Mouse (Mus musculus): ENCODE measurements around the gene Adgrf3.
A peak's percentile ranks its signal among the peaks of the same experiment; 100 is the strongest.
"Not testable (repeated sequence)": the region's sequence is repeated elsewhere in the genome, so short reads cannot be mapped to it uniquely, and the experiment has no call there.

Adgrf3 gene

GRCm38 (mm10) chr5:30205493-30205892 is at the start of gene Adgrf3:
TSS of gene Adgrf3 (minus strand) at chr5:30205722.
- DNase-seq (ENCODE audit: low spot score in 2 of 2): no peak

- no peak for DNase-seq (ENCODE audit: low spot score in 2 of 2)
These were observed 42.1 kb upstream of the Adgrf3 start for GRCm38 (mm10) chr5:30247666-30248065.

- DNase-seq (ENCODE audit: low spot score in 2 of 2): no peak
These were observed 40.4 kb upstream of the Adgrf3 start for GRCm38 (mm10) chr5:30245861-30246416.

GRCm38 (mm10) chr5:30243741-30244140 is 38.2 kb upstream of the Adgrf3 start:
- peak in 1 of 2 experiments; percentile 13 for DNase-seq (ENCODE audit: low spot score in 2 of 2)

GRCm38 (mm10) chr5:30242410-30242809 is 36.9 kb upstream of the Adgrf3 start:
- no peak for DNase-seq (ENCODE audit: low spot score in 2 of 2)

- DNase-seq (ENCODE audit: low spot score in 2 of 2): no peak
These were observed 35.0 kb upstream of the Adgrf3 start for GRCm38 (mm10) chr5:30240552-30240951.

GRCm38 (mm10) chr5:30238533-30238932 is 33.0 kb upstream of the Adgrf3 start:
- DNase-seq (ENCODE audit: low spot score in 2 of 2): no peak

- DNase-seq (ENCODE audit: low spot score in 2 of 2): no peak
These were observed 30.2 kb upstream of the Adgrf3 start for GRCm38 (mm10) chr5:30235641-30236126.

- no peak for DNase-seq (ENCODE audit: low spot score in 2 of 2)
These were observed 28.5 kb upstream of the Adgrf3 start for GRCm38 (mm10) chr5:30233979-30234378.

GRCm38 (mm10) chr5:30233042-30233441 is 27.5 kb upstream of the Adgrf3 start:
- DNase-seq (ENCODE audit: low spot score in 2 of 2): no peak

GRCm38 (mm10) chr5:30232271-30232971 is 26.9 kb upstream of the Adgrf3 start, which contains the start of gene Selenoi:
TSS of gene Selenoi (plus strand) at chr5:30232581.
- peak; percentile 92 to 96 for DNase-seq (ENCODE audit: low spot score in 2 of 2)

GRCm38 (mm10) chr5:30231891-30232270 is 26.4 kb upstream of the Adgrf3 start:
- no peak for DNase-seq (ENCODE audit: low spot score in 2 of 2)

- DNase-seq (ENCODE audit: low spot score in 2 of 2): peak in 1 of 2 experiments; percentile 16
These were observed 25.4 kb upstream of the Adgrf3 start for GRCm38 (mm10) chr5:30230901-30231300.

GRCm38 (mm10) chr5:30222681-30223080 is 17.2 kb upstream of the Adgrf3 start:
- no peak for DNase-seq (ENCODE audit: low spot score in 2 of 2)

- no peak for DNase-seq (ENCODE audit: low spot score in 2 of 2)
These were observed 15.1 kb upstream of the Adgrf3 start for GRCm38 (mm10) chr5:30220666-30221065.

GRCm38 (mm10) chr5:30219715-30220114 is 14.2 kb upstream of the Adgrf3 start:
- DNase-seq (ENCODE audit: low spot score in 2 of 2): no peak

GRCm38 (mm10) chr5:30215970-30216369 is 10.4 kb upstream of the Adgrf3 start:
- DNase-seq (ENCODE audit: low spot score in 2 of 2): no peak

- DNase-seq (ENCODE audit: low spot score in 2 of 2): peak; percentile 34 to 66
These were observed 9.4 kb upstream of the Adgrf3 start for GRCm38 (mm10) chr5:30214889-30215288.

GRCm38 (mm10) chr5:30210758-30211157 is 5.2 kb upstream of the Adgrf3 start:
- DNase-seq (ENCODE audit: low spot score in 2 of 2): not testable (repeated sequence)

GRCm38 (mm10) chr5:30207276-30207675 is 1.8 kb upstream of the Adgrf3 start:
- peak in 1 of 2 experiments; percentile 19 for DNase-seq (ENCODE audit: low spot score in 2 of 2)

GRCm38 (mm10) chr5:30205034-30205433 is 488 bp downstream of the Adgrf3 start:
- no peak for DNase-seq (ENCODE audit: low spot score in 2 of 2)

- no peak for DNase-seq (ENCODE audit: low spot score in 2 of 2)
These were observed 1.1 kb downstream of the Adgrf3 start for GRCm38 (mm10) chr5:30204441-30204840.

GRCm38 (mm10) chr5:30203216-30203885 is 2.2 kb downstream of the Adgrf3 start:
- no peak for DNase-seq (ENCODE audit: low spot score in 2 of 2)

Data from cerebellum, postnatal 4 days (tissue).